Mouse (Mus musculus): ENCODE measurements around the gene Chmp4b.

- TF ChIP-seq CTCF (IDR thresholded peaks at IDR 0.05; ENCODE audit: insufficient read depth, low read depth, low read length) (no peak), POLR2A (IDR thresholded peaks at IDR 0.05; ENCODE audit: insufficient read depth, low read depth, low read length) (no peak)
These were observed 8.7 kb upstream of the Chmp4b start for GRCm38 (mm10) chr2:154642712-154643385.
